Comparison of ENCODE assay signal across 17 mouse cellular contexts in the genomic region with DNA sequence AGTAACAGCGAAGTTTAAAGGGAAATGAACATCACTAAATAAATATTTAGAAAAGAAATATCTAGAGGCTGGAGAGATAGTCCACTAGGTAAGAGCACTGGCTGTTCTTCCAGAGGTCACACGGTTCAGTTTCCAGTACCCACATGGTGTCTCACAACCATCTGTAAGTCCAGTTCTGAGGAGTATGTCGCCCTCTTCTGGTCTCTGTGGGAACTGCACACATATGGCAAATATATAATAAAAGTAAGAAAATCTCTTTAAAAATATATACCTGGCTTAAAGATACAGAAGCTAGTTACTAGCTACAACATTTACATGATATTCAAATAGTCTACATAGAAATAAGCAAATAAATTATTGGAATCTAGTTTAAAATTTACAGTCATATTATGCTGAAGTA.
DNase-seq lines count a peak whose midpoint lies in the region; ATAC-seq and TF ChIP-seq lines count a peak whose summit lies in the region.
"Had no signal": no experiment of that assay in that cellular context is flagged by ENCODE, and none has a peak within 500 bp of the region (broad histone marks: within the 10 kb centered on the region; RNA-seq: fewer than 3 reads in every experiment).

No protein-coding gene starts in this region.

- H3K4me3 ChIP-seq in heart, adult 2 months = no peak overlapping the region
- no peak overlapping the region for H3K4me3 ChIP-seq in heart, embryonic 12.5 days
- no peak overlapping the region for H3K4me3 ChIP-seq in lung, postnatal 0 days (ENCODE audit: low read depth, low read length)
- H3K4me3 ChIP-seq in ES-Bruce4 (ENCODE audit: low read depth, low read length) = no peak overlapping the region
- no peak overlapping the region for H3K4me3 ChIP-seq in cortical plate, adult 2 months (ENCODE audit: insufficient read depth, low read length)
- H3K4me3 ChIP-seq: heart, embryonic 13.5 days; hindbrain, embryonic 15.5 days; liver, embryonic 15.5 days; megakaryocyte, embryonic 14.5 days had no signal

- no peak overlapping the region for H3K4me2 ChIP-seq in heart, embryonic 12.5 days
- H3K4me2 ChIP-seq in lung, postnatal 0 days (replicated peaks; ENCODE audit: low read depth, low read length) = no peak overlapping the region
- H3K4me2 ChIP-seq: heart, embryonic 13.5 days; hindbrain, embryonic 15.5 days; liver, embryonic 15.5 days had no signal

- no peak for TF ChIP-seq POLR2A in heart, adult 2 months (IDR thresholded peaks at IDR 0.05; ENCODE audit: insufficient read depth, low read depth, low read length)
- no peak for TF ChIP-seq POLR2A in ES-Bruce4 (IDR thresholded peaks at IDR 0.05; ENCODE audit: insufficient read depth, low read length)
- TF ChIP-seq POLR2A in cortical plate, adult 2 months (IDR thresholded peaks at IDR 0.05; ENCODE audit: extremely low read depth, insufficient read depth, low read length) = no peak

- no peak overlapping the region for H3K27ac ChIP-seq in heart, adult 2 months
- H3K27ac ChIP-seq in heart, embryonic 12.5 days (ENCODE audit: poor library complexity, severe bottlenecking) = no peak overlapping the region
- no peak overlapping the region for H3K27ac ChIP-seq in lung, postnatal 0 days (ENCODE audit: low read length)
- no peak overlapping the region for H3K27ac ChIP-seq in ES-Bruce4 (ENCODE audit: insufficient read depth, low read length)
- no peak overlapping the region for H3K27ac ChIP-seq in cortical plate, adult 2 months (ENCODE audit: insufficient read depth, low read length)
- H3K27ac ChIP-seq: heart, embryonic 13.5 days; hindbrain, embryonic 15.5 days; liver, embryonic 15.5 days had no signal

- no peaks in the 10 kb centered on the region for H3K27me3 ChIP-seq in heart, adult 2 months (ENCODE audit: control insufficient read depth, insufficient read depth, low read length)
- H3K27me3 ChIP-seq in heart, embryonic 12.5 days (replicated peaks) = no peaks in the 10 kb centered on the region
- no peaks in the 10 kb centered on the region for H3K27me3 ChIP-seq in lung, postnatal 0 days (replicated peaks; ENCODE audit: insufficient read depth, low read length)
- H3K27me3 ChIP-seq in ES-Bruce4 (ENCODE audit: control insufficient read depth, insufficient read depth, low read length, poor library complexity, severe bottlenecking) = no peaks in the 10 kb centered on the region
- H3K27me3 ChIP-seq: heart, embryonic 13.5 days; hindbrain, embryonic 15.5 days; liver, embryonic 15.5 days; megakaryocyte, embryonic 14.5 days had no signal

- no peak for TF ChIP-seq EP300 in heart, adult 2 months (IDR thresholded peaks at IDR 0.05; ENCODE audit: insufficient read depth, low read depth, low read length)
- no peak for TF ChIP-seq EP300 in lung, postnatal 0 days (IDR thresholded peaks at IDR 0.05)
- TF ChIP-seq EP300 in ES-Bruce4 (IDR thresholded peaks at IDR 0.05; ENCODE audit: insufficient read depth, low read depth, low read length) = no peak

- WGBS in heart, adult 2 months = 60% methylated on average over 3 of the region's 3 CpGs
- WGBS in heart, embryonic 12.5 days = 60% methylated on average over 3 of the region's 3 CpGs
- WGBS in lung, postnatal 0 days = 66% methylated on average over 3 of the region's 3 CpGs

- no peaks in the 10 kb centered on the region for H3K36me3 ChIP-seq in heart, adult 2 months (ENCODE audit: control insufficient read depth, insufficient read depth, low read length)
- H3K36me3 ChIP-seq in heart, embryonic 12.5 days = no peaks in the 10 kb centered on the region
- H3K36me3 ChIP-seq in lung, postnatal 0 days (ENCODE audit: insufficient read depth, low read length) = no peaks in the 10 kb centered on the region
- H3K36me3 ChIP-seq in ES-Bruce4 (ENCODE audit: control insufficient read depth, insufficient read depth, low read length, poor library complexity, severe bottlenecking) = no peaks in the 10 kb centered on the region
- H3K36me3 ChIP-seq: G1E; heart, embryonic 13.5 days; hindbrain, embryonic 15.5 days; liver, embryonic 15.5 days had no signal

- no peak overlapping the region for H3K9ac ChIP-seq in heart, adult 2 months (ENCODE audit: low read depth, low read length)
- no peak overlapping the region for H3K9ac ChIP-seq in heart, embryonic 12.5 days
- H3K9ac ChIP-seq in lung, postnatal 0 days (replicated peaks; ENCODE audit: low read depth) = no peak overlapping the region
- H3K9ac ChIP-seq in ES-Bruce4 (ENCODE audit: low read depth, poor library complexity, severe bottlenecking) = no peak overlapping the region
- H3K9ac ChIP-seq: heart, embryonic 13.5 days; hindbrain, embryonic 15.5 days; liver, embryonic 15.5 days had no signal

- H3K9me3 ChIP-seq in heart, embryonic 12.5 days (replicated peaks) = peaks cover 11% of the 10 kb centered on the region; the same call in 1 of the 2 replicates
- no peaks in the 10 kb centered on the region for H3K9me3 ChIP-seq in lung, postnatal 0 days (ENCODE audit: low read length)
- no peaks in the 10 kb centered on the region for H3K9me3 ChIP-seq in ES-Bruce4 (replicated peaks; ENCODE audit: control insufficient read depth, insufficient read depth, low read length, poor library complexity, severe bottlenecking)
- H3K9me3 ChIP-seq: hindbrain, embryonic 15.5 days; liver, embryonic 15.5 days had no signal

- H3K4me1 ChIP-seq in heart, adult 2 months (ENCODE audit: control insufficient read depth, insufficient read depth, low read length) = no peaks in the 10 kb centered on the region
- peaks cover 8% of the 10 kb centered on the region; the same call in 1 of the 2 replicates for H3K4me1 ChIP-seq in heart, embryonic 12.5 days (replicated peaks)
- H3K4me1 ChIP-seq in lung, postnatal 0 days (ENCODE audit: insufficient read depth, low read depth, low read length) = no peaks in the 10 kb centered on the region
- no peaks in the 10 kb centered on the region for H3K4me1 ChIP-seq in ES-Bruce4 (ENCODE audit: control insufficient read depth, insufficient read depth, low read length)
- H3K4me1 ChIP-seq in cortical plate, adult 2 months (ENCODE audit: control insufficient read depth, insufficient read depth, low read length) = no peaks in the 10 kb centered on the region
- H3K4me1 ChIP-seq: hindbrain, embryonic 15.5 days; liver, embryonic 15.5 days had no signal

- no peak for ATAC-seq in heart, embryonic 12.5 days (ENCODE audit: insufficient number of reproducible peaks, low FRiP score)
- no peak for ATAC-seq in lung, postnatal 0 days

- TF ChIP-seq CTCF in heart, adult 2 months (IDR thresholded peaks at IDR 0.05) = peak; percentile 64
- TF ChIP-seq CTCF in lung, postnatal 0 days (IDR thresholded peaks at IDR 0.05) = peak; percentile 40
- peak; percentile 29 for TF ChIP-seq CTCF in ES-Bruce4 (IDR thresholded peaks at IDR 0.05; ENCODE audit: low read depth, low read length)
- peak; percentile 22; the same call in 1 of the 2 replicates for TF ChIP-seq CTCF in cortical plate, adult 2 months (IDR thresholded peaks at IDR 0.05; ENCODE audit: extremely low read depth, insufficient read depth, low read length)

- no peak for DNase-seq in heart, adult 2 months
- DNase-seq in lung, postnatal 0 days (ENCODE audit: low spot score) = no peak
- DNase-seq in lung, postnatal 4 days = no peak
- no peak for DNase-seq in T-cell, adult 2 months (ENCODE audit: low spot score)
- DNase-seq in kidney, adult 18-20 months = no peak
- DNase-seq: adrenal gland, adult 8-10 months; cerebellum, adult 11-12 months; kidney, postnatal 25 days; thymus, postnatal 25 days had no signal

- H3K79me2 ChIP-seq in heart, adult 2 months (replicated peaks; ENCODE audit: control insufficient read depth, insufficient read depth, low read length) = no peaks in the 10 kb centered on the region

- intact Hi-C loops in heart, adult 2 months (cut with DNase I) = loop anchor here (10.0 kb wide), 1 partner anchor 236 kb away; no protein-coding TSS in a partner anchor
